Mouse (Mus musculus): Measurements from ENCODE around the gene Phf23.
"Not testable (repeated sequence)": the region's sequence is repeated elsewhere in the genome, so short reads cannot be mapped to it uniquely, and the experiment has no call there.

GRCm38 (mm10) chr11:70016177-70016576 lies 20.6 kb downstream of the Phf23 start:
- not testable (repeated sequence) for TF ChIP-seq CTCF (IDR thresholded peaks at IDR 0.05; ENCODE audit: control insufficient read depth, insufficient read depth, insufficient read length); MYOG (IDR thresholded peaks at IDR 0.05; ENCODE audit: control insufficient read depth, extremely low read depth, insufficient read length); FOSL1 (IDR thresholded peaks at IDR 0.05; ENCODE audit: insufficient read depth, low read length, poor library complexity, severe bottlenecking); MAX (IDR thresholded peaks at IDR 0.05)
